Mouse (Mus musculus) stomach, embryonic 14.5 days (tissue): ENCODE data around the gene Gm42791. TPM values are rescaled to one million over a fixed set of nuclear protein-coding genes. Genes with fewer than 3 reads are reported as not detected.

Source experiments
- ATAC-seq: fragments of 200-750 bp; cut with Nextera tagmentation; 2 replicates; pipeline ENCODE4 v1.8.0; 2017; ENCODE audit warnings: low read depth, moderate TSS enrichment; ENCODE audit not compliant: insufficient number of reproducible peaks, insufficient read depth, low FRiP score
- H3K27ac ChIP-seq: fragments of 300-500 bp; sonication (generic); 2 replicates; pipeline ENCODE4 v1.5.1; 2014; ENCODE audit warnings: mild to moderate bottlenecking, low read length, moderate library complexity, mixed read lengths
- H3K27me3 ChIP-seq: fragments of 300-500 bp; sonication (generic); 2 replicates; pipeline ENCODE4 v1.6.1; 2014; ENCODE audit warnings: low read length, control low read depth, mixed read lengths; ENCODE audit not compliant: control insufficient read depth, insufficient read depth
- H3K36me3 ChIP-seq: fragments of 300-500 bp; sonication (generic); 2 replicates; pipeline ENCODE4 v1.6.1; 2014; ENCODE audit warnings: mild to moderate bottlenecking, control low read depth, low read length, moderate library complexity, mixed read lengths; ENCODE audit not compliant: control insufficient read depth, insufficient read depth
- H3K4me1 ChIP-seq: fragments of 300-500 bp; sonication (generic); 2 replicates; pipeline ENCODE4 v1.6.1; 2014; ENCODE audit warnings: low read length, control low read depth, mixed read lengths; ENCODE audit not compliant: control insufficient read depth, insufficient read depth
- H3K4me2 ChIP-seq: fragments of 300-500 bp; sonication (generic); replicated peaks from 2 replicates; pipeline ENCODE4 v1.6.1; 2014; ENCODE audit warnings: low read depth, low read length, control low read depth
- H3K4me3 ChIP-seq: fragments of 300-500 bp; sonication (generic); 2 replicates; pipeline ENCODE4 v1.5.1; 2014; ENCODE audit warnings: low read depth, low read length, control low read depth
- H3K9ac ChIP-seq: fragments of 300-500 bp; sonication (generic); replicated peaks from 2 replicates; pipeline ENCODE4 v1.6.1; 2014; ENCODE audit warnings: low read depth, mild to moderate bottlenecking, control low read depth, low read length, moderate library complexity, mixed read lengths
- H3K9me3 ChIP-seq: fragments of 300-500 bp; sonication (generic); 2 replicates; pipeline ENCODE4 v1.6.1; 2016; ENCODE audit warnings: low read depth, low read length, control low read depth; ENCODE audit not compliant: control insufficient read depth
- WGBS: fragments of 180-500 bp; shearing (Covaris S2); extraction: QIAGEN DNeasy Blood & Tissue Kit; methylation state at CpG from one replicate; pipeline ENCODE4 v1.1.7; 2014; 5-methylcytosine and 5-hydroxymethylcytosine counted together
- polyA plus RNA-seq: library from polyadenylated mRNA; unstranded; fragments of >200 nt; fragmentation: Nextera tagmentation; extraction: Ambion mirVana; gene quantifications from 2 replicates; pipeline ENCODE4 v1.2.1, GENCODE M21; 2014

The Gm42791 gene
- polyA plus RNA-seq, 1 experiment from 2014 or later, result not detected

- Histone ChIP-seq H3K4me1 (no peaks in the 10 kb centered on the region), H3K27ac (no peak overlapping the region), H3K27me3 (no peaks in the 10 kb centered on the region), H3K4me3 (no peak overlapping the region), H3K36me3 (peaks cover 10% of the 10 kb centered on the region), H3K4me2 (no peak overlapping the region), H3K9ac (no peak overlapping the region), H3K9me3 (no peaks in the 10 kb centered on the region)
- ATAC-seq, result no peak
- WGBS, result 60% methylated on average over 6 of the region's 6 CpGs
These were observed 90.1 kb downstream of the Gm42791 start for GRCm38 (mm10) chr5:148904846-148905245.

DNA sequence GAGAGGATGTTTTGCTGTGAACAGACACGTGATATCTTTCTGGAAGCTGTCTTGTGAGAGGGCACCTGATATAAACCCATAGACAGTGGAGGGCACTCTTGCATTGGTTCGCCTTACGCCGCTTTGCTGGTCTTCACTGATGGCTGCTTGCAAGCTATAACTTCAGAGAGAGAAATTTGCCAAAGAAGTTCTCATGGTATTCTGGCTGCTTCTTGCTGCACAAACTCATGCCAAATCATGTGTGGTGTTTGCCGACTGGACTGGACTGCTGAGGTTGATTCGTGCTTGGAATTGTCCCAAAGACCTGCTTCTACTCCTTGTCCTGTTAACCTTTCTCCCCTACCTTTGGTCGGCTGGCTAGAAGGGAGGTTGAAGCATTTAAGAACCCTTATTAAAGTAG, 95.6 kb downstream of the Gm42791 start:
- H3K4me2 ChIP-seq, result no peak overlapping the region
- WGBS, result 92% methylated on average over 7 of the region's 7 CpGs
- no peak overlapping the region for H3K4me3 ChIP-seq

DNA sequence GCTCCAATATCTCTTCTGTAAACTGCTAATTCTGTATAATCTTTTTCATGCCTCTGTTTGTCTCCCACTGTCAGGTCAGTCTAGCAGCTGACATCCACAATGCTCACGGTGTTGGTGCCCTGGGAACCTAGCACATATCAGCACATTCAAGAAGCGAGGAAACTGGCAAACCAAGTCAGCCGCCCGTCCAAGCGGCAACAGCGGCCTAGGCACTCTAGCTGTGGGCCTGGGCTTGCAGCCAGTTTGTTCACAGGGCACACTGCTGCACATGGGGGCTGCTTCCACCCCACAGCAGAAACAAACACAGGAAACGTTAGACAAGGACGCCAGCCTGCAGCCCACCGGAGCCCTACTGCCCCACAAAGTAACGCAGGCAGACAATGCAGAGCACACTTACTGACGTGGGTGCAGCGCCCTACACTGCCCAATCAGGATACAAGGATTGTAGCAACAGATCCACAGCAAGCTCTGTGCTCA, 97.0 kb downstream of the Gm42791 start:
- Histone ChIP-seq H3K9me3 (no peaks in the 10 kb centered on the region), H3K4me1 (no peaks in the 10 kb centered on the region), H3K4me3 (no peak overlapping the region), H3K27me3 (no peaks in the 10 kb centered on the region), H3K27ac (no peak overlapping the region), H3K9ac (no peak overlapping the region), H3K4me2 (no peak overlapping the region), H3K36me3 (peaks cover 5% of the 10 kb centered on the region; the same call in 1 of the 2 replicates)
- ATAC-seq, result no peak
- 68% methylated on average over 12 of the region's 12 CpGs for WGBS

More for the DNA sequence above, 95.6 kb downstream of the Gm42791 start:
- Histone ChIP-seq H3K4me1 (no peaks in the 10 kb centered on the region), H3K9me3 (no peaks in the 10 kb centered on the region), H3K36me3 (peaks cover 10% of the 10 kb centered on the region), H3K27ac (no peak overlapping the region), H3K9ac (no peak overlapping the region), H3K27me3 (no peaks in the 10 kb centered on the region)
- ATAC-seq, result no peak

DNA sequence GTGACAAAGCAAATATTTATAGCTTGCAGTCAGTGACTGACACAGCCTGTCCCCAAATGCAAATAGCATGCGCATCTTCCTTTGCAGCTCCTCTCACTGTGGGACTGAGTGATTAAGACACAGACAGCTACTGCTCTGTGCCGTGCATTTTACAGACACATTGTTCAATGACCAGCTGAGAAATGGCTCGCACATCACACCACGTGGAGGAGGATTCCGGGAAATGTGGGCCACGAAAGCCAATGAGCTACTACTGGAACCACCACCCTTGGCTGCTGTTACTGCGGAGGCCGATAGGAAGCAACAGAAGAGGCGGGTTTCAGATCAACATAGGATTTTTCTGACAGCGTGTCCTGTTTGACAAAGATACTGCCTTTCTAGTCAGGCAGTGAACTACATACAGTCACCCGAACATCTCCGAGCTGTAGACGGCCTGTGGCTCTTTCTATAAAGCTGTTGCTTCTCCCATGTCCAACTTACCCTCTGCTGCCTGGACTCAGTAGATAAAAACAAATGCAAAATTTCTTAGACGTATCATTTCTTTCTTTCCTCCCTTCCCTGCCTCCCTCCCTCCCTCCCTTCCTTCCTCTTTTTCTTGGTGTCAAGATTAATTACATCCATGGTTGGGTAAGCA, 97.8 kb downstream of the Gm42791 start:
- no peak overlapping the region for H3K4me2 ChIP-seq
- no peak overlapping the region for H3K27ac ChIP-seq
- no peaks in the 10 kb centered on the region for H3K9me3 ChIP-seq
- no peaks in the 10 kb centered on the region for H3K4me1 ChIP-seq
- H3K4me3 ChIP-seq, result no peak overlapping the region
- WGBS, result 70% methylated on average over 14 of the region's 14 CpGs
- no peaks in the 10 kb centered on the region for H3K27me3 ChIP-seq
- no peak overlapping the region for H3K9ac ChIP-seq
- peaks cover 13% of the 10 kb centered on the region; the same call in 1 of the 2 replicates for H3K36me3 ChIP-seq
- ATAC-seq, result no peak; the same call in 1 of the 2 replicates

- Histone ChIP-seq H3K4me3 (no peak overlapping the region), H3K4me2 (no peak overlapping the region), H3K9ac (no peak overlapping the region), H3K36me3 (peaks cover 13% of the 10 kb centered on the region; the same call in 1 of the 2 replicates), H3K9me3 (no peaks in the 10 kb centered on the region), H3K27ac (no peak overlapping the region), H3K4me1 (no peaks in the 10 kb centered on the region), H3K27me3 (no peaks in the 10 kb centered on the region)
- ATAC-seq, result no peak
- 73% methylated on average over 10 of the region's 10 CpGs for WGBS
These were observed 98.4 kb downstream of the Gm42791 start for GRCm38 (mm10) chr5:148896515-148896914.

- peaks cover 13% of the 10 kb centered on the region; the same call in 1 of the 2 replicates for H3K36me3 ChIP-seq
- H3K9ac ChIP-seq, result no peak overlapping the region
- no peak for ATAC-seq
- H3K4me2 ChIP-seq, result no peak overlapping the region
- no peaks in the 10 kb centered on the region for H3K4me1 ChIP-seq
- 85% methylated on average over 7 of the region's 7 CpGs for WGBS
- no peaks in the 10 kb centered on the region for H3K9me3 ChIP-seq
- no peaks in the 10 kb centered on the region for H3K27me3 ChIP-seq
- H3K4me3 ChIP-seq, result no peak overlapping the region
- no peak overlapping the region for H3K27ac ChIP-seq
These were observed 99.1 kb downstream of the Gm42791 start for GRCm38 (mm10) chr5:148895833-148896232.

- Histone ChIP-seq H3K36me3 (peaks cover 15% of the 10 kb centered on the region; the same call in 1 of the 2 replicates), H3K9me3 (no peaks in the 10 kb centered on the region), H3K27me3 (no peaks in the 10 kb centered on the region), H3K4me2 (no peak overlapping the region), H3K4me3 (no peak overlapping the region), H3K27ac (no peak overlapping the region), H3K9ac (no peak overlapping the region), H3K4me1 (no peaks in the 10 kb centered on the region)
- ATAC-seq, result no peak
- 51% methylated on average over 5 of the region's 5 CpGs for WGBS
These were observed 99.9 kb downstream of the Gm42791 start for GRCm38 (mm10) chr5:148895034-148895433.

DNA sequence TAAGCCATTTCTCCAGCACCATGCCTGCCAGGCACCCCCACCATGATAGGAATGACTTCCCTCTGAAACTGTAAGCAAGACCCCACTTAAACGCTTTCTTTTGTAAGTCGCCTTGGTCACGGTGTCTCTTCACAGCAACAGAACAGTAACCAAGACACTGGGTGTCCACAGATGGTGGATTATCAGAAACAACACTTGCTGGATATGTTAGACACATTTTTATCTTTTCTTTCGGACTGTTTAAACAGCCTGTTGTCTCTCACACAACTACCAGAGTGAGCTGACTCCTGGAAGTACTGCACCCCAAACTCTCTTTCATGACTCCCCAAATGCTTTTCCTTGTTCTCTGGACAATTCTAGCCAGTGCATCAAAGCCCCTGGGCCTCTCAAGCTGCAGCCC, 104.7 kb downstream of the Gm42791 start:
- H3K9me3 ChIP-seq, result no peaks in the 10 kb centered on the region
- H3K9ac ChIP-seq, result no peak overlapping the region
- H3K4me1 ChIP-seq, result no peaks in the 10 kb centered on the region
- no peak overlapping the region for H3K4me2 ChIP-seq
- H3K27me3 ChIP-seq, result no peaks in the 10 kb centered on the region
- 98% methylated on average over 4 of the region's 4 CpGs for WGBS
- no peak overlapping the region for H3K4me3 ChIP-seq
- H3K27ac ChIP-seq, result no peak overlapping the region
- peaks cover 15% of the 10 kb centered on the region; the same call in 1 of the 2 replicates for H3K36me3 ChIP-seq
- ATAC-seq, result no peak

GRCm38 (mm10) chr5:148888032-148888431, 106.9 kb downstream of the Gm42791 start:
- Histone ChIP-seq H3K27me3 (no peaks in the 10 kb centered on the region), H3K27ac (no peak overlapping the region), H3K4me3 (no peak overlapping the region), H3K4me1 (no peaks in the 10 kb centered on the region), H3K4me2 (no peak overlapping the region), H3K9me3 (no peaks in the 10 kb centered on the region), H3K9ac (no peak overlapping the region), H3K36me3 (peaks cover 14% of the 10 kb centered on the region; the same call in 1 of the 2 replicates)
- WGBS, result 91% methylated on average over 6 of the region's 6 CpGs
- no peak for ATAC-seq
